Mouse (Mus musculus): ENCODE measurements at regions not wholly inside any gene's neighbourhood (a gene's known extent, or its start where the extent isn't known, plus 50 kb on each side); places are given as distances from the start of the nearest gene placed in this dataset.

DNA sequence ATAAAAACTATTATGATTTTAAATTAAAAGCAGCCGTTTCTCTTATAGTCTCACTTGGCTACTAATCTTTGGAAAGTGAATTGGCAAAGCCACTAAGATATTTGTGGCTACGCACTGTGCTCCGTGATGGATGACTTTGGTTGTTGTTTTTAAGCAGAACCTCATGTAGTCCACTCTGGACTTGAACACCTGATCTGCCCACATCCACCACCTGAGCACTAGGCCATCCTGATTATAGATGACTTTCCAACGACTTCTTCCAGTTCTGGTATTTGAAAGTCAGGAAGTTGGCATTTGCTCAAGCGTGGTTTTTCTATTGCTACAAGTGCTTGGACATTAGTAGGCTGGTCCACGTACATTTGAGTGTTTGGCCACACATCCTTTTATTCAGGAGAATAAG lies 344.5 kb downstream of the Mex3b start:
- no peak for TF ChIP-seq CTCF (IDR thresholded peaks at IDR 0.05; ENCODE audit: control insufficient read depth, insufficient read depth, low read length)
- no peak for TF ChIP-seq POLR2A (IDR thresholded peaks at IDR 0.05; ENCODE audit: borderline replicate concordance, control insufficient read depth, low read depth, low read length)

All from bone marrow, adult 2 months (tissue).